Mouse (Mus musculus) mouse trophoblast stem cell (cell line): ENCODE measurements around the gene Ptpn13.

Source experiments
- in situ Hi-C, 2 experiments: fragments of 300-500 bp; cut with MseI, MboI; formaldehyde crosslinking; loops; 2 replicates in 1 of 2; 3 replicates in 1 of 2; pipeline ENCODE4 v1.15.1; 2025

The Ptpn13 gene

DNA sequence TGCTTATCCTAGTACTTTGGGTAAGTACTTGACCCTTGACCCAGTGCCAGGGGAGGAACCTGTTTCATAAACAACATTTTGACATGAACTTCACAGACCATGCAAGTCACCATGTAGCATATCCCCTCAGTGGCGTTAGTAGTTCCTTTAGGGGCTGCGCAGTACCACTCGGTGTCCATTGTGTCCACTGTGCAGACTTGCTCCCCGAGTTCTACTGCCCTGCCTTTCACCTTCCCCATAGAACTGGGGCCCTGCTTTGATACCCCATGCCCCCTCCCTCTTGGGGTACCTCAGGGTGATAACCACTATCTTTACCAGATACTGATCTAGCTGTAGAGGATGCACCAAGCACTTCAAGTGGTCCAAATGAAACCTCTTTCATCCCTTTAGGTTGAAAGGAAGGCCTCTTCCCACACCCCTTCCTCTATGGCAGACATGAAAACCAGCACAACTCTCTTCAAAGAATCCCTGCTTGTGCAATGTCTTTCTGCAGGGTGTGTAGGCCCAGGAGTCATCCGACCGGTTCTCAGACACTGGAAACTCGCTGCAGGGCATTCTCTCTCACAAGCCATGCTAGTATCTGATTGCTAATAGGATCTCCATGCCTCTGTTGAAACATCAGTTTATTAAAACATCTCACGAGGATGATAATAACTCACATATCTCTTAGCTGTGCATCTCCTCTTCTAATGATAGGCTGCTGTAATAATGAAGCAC lies 34.1 kb downstream of the Ptpn13 start:
- in situ Hi-C loops: no loop called here

DNA sequence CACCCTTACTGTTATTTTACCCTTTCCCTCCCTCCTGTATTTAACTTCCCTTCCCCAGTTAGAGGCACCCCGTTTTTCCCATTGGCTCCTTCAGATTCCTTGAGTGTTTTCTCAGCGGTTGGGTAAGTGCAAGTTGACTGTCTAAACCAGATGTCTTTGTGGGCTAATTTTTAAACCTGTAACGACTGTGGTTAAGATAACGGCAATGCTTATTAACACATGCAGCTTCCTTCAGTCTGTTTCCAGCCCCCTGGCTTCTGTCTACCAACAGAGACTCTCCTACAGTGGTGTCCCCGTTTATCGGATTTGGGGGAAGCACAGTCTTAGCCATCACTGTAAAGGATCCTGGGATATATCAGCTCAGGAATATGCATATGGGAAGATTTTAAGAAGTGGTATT lies 35.9 kb downstream of the Ptpn13 start:
- in situ Hi-C loops: no loop called here

GRCm38 (mm10) chr5:103463661-103464219 lies 38.7 kb downstream of the Ptpn13 start:
- in situ Hi-C loops: no loop called here

GRCm38 (mm10) chr5:103464329-103464728 lies 39.3 kb downstream of the Ptpn13 start:
- in situ Hi-C loops: no loop called here

DNA sequence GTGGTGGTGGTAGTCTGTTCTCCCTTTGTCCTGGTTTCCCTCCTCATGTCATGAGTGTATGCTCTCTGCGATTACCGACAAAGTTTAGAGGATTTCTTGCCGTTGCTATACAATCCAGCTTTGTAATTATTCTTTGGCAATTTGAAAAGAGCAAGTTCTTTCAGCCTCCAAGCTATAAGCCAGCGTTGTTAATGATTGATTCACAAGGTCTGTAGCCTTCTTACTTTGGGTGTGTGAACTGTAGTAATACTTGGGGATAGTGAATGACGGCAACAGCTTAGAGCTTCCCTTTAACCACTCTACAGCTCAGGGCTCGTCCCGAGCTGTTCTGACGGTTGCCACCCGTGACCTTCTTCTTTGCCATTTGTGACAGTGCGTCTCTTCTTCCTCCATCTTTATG lies 39.8 kb downstream of the Ptpn13 start:
- in situ Hi-C loops: no loop called here

GRCm38 (mm10) chr5:103472670-103473069 lies 47.7 kb downstream of the Ptpn13 start:
- in situ Hi-C loops: no loop called here

- in situ Hi-C loops: no loop called here
Observed at GRCm38 (mm10) chr5:103473467-103474096, 48.6 kb downstream of the Ptpn13 start.

GRCm38 (mm10) chr5:103474259-103474658 lies 49.3 kb downstream of the Ptpn13 start:
- in situ Hi-C loops: no loop called here

DNA sequence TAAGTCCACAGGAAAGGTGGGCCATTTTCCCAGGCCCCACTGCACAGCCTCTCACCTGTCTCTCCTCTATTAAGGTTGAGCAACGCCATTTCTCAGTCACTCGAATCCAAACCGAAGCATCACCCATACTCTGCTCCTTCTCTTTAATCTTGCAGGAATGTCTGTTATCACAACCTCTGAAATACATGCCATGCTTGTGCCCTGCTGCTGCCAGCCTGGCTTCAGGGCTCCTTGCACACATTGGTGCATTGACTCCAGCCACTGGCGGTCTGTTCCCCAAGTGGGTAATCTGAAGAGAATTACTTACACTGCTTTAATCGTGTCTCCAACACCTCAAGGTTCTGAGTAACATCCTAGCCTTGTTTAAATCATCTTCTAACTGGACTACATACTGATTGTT lies 50.5 kb downstream of the Ptpn13 start:
- in situ Hi-C loops: no loop called here

- in situ Hi-C loops: no loop called here
Observed at GRCm38 (mm10) chr5:103479503-103479902, 54.5 kb downstream of the Ptpn13 start.

GRCm38 (mm10) chr5:103481222-103481621 lies 56.2 kb downstream of the Ptpn13 start:
- in situ Hi-C loops: no loop called here

GRCm38 (mm10) chr5:103487001-103487400 lies 62.0 kb downstream of the Ptpn13 start:
- in situ Hi-C loops: no loop called here

DNA sequence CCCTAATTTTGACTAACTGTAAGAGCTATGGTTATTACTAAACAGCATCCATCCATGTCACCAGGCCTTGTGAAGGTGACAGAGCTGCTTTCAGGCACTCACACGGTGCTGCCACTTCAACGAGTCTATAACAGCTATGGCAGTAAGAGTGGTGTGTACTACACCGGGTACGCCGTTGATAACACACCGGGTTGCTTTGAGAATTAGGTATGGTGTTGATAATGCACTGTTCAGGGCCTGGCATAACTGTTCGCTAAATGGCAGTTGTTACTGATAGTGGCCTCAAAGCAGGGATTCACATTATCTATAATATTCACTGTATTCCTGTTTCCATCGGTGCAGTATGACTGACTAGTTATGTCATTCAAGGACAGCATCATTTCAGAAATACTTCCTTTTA lies 66.0 kb downstream of the Ptpn13 start:
- in situ Hi-C loops: no loop called here

GRCm38 (mm10) chr5:103491788-103492187 lies 66.8 kb downstream of the Ptpn13 start:
- in situ Hi-C loops: no loop called here

- in situ Hi-C loops: no loop called here
Observed at GRCm38 (mm10) chr5:103497061-103497460, 72.1 kb downstream of the Ptpn13 start.

- in situ Hi-C loops: no loop called here
Observed at GRCm38 (mm10) chr5:103497480-103497879, 72.5 kb downstream of the Ptpn13 start.

- in situ Hi-C loops: no loop called here
Observed at GRCm38 (mm10) chr5:103499305-103499704, 74.3 kb downstream of the Ptpn13 start.

GRCm38 (mm10) chr5:103501076-103501475 lies 76.1 kb downstream of the Ptpn13 start:
- in situ Hi-C loops: no loop called here

DNA sequence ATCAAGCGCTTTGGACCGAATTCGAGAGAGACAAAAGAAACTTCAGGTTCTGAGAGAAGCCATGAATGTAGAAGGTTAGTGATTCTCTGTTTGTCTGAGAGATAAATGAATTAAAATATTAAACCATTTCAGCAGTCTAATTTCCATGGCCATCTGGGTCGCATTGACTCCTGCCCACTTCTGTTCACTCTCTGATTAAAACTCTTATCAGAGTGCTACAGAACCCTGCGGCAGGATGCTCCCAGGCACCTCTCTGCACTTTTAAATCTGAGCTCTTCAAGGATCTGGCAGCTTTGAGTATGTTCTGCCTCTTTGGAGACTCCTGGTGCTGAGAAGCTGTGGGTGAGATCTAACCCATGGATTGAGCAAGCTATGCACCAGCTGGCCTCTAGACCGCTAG lies 76.8 kb downstream of the Ptpn13 start:
- in situ Hi-C loops: no loop called here

DNA sequence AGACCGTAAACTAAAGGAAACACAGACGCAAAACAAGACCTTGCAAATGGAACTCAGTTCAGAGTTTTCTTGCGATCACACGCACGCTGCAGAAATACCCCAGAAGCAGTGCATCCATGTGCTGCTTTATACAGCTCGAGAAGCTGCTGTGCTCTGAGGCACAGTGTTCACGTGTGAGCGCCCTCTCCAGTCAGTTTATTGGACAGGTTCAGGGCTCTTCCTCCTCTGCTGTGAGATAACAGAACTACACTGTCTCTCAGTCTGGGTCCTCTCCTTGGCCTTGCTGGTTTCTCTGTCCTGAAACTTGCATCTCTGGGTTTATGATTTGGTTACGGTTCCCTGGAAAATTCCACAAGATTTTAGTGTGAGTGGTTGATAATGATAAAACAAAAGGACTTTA lies 88.2 kb downstream of the Ptpn13 start:
- in situ Hi-C loops: no loop called here

- in situ Hi-C loops: no loop called here
Observed at GRCm38 (mm10) chr5:103514441-103514840, 89.4 kb downstream of the Ptpn13 start.

GRCm38 (mm10) chr5:103515876-103516275 lies 90.9 kb downstream of the Ptpn13 start:
- in situ Hi-C loops: no loop called here

DNA sequence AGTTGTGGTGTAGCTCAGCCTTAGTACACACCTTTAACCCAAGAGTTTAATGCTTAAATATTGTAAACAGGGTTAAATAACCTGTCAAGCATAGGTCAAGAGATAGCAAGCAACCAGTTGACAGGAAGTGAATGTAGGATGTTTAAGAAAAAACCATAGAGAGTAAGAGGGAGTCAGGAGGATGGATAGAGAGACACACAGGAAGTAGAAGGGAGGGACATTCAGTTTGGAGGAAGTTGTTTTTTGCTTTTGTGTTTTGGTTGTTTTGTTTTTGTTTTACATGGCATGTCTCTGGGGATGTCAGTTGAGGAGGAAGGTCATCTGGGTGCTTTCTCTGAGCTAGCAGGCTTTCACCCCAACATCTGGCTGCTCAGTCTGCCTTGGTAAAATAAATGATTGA lies 91.6 kb downstream of the Ptpn13 start:
- in situ Hi-C loops: no loop called here
